Mouse (Mus musculus) liver, embryonic 13.5 days (tissue): ENCODE data around the gene Plbd2. TPM values are rescaled to one million over a fixed set of nuclear protein-coding genes. Genes with fewer than 3 reads are reported as not detected.

ENCODE experiments used
- ATAC-seq: fragments of 200-750 bp; cut with Nextera tagmentation; 2 replicates; pipeline ENCODE4 v1.8.0; 2017; ENCODE audit warnings: low read depth, mild to moderate bottlenecking, moderate number of reproducible peaks, moderate library complexity
- DNase-seq: peaks from one replicate; pipeline ENCODE4 v3.0.0; 2022
- H3K27ac ChIP-seq: fragments of 300-500 bp; sonication (generic); 2 replicates; pipeline ENCODE4 v1.5.1; 2015; ENCODE audit warnings: moderate library complexity, mild to moderate bottlenecking, inconsistent platforms
- H3K27me3 ChIP-seq: fragments of 300-500 bp; sonication (generic); 2 replicates; pipeline ENCODE4 v1.6.1; 2015; ENCODE audit warnings: mild to moderate bottlenecking, inconsistent platforms
- H3K36me3 ChIP-seq: fragments of 300-500 bp; sonication (generic); 2 replicates; pipeline ENCODE4 v1.6.1; 2015; ENCODE audit warnings: mild to moderate bottlenecking, inconsistent platforms
- H3K4me1 ChIP-seq: fragments of 300-500 bp; sonication (generic); replicated peaks from 2 replicates; pipeline ENCODE4 v1.6.1; 2015; ENCODE audit warnings: inconsistent platforms
- H3K4me2 ChIP-seq: fragments of 300-500 bp; sonication (generic); 2 replicates; pipeline ENCODE4 v1.6.1; 2015; ENCODE audit warnings: inconsistent platforms, mild to moderate bottlenecking, moderate library complexity
- H3K4me3 ChIP-seq: fragments of 300-500 bp; sonication (generic); replicated peaks from 2 replicates; pipeline ENCODE4 v1.5.1; 2015; ENCODE audit warnings: mild to moderate bottlenecking, inconsistent platforms
- H3K9ac ChIP-seq: fragments of 300-500 bp; sonication (generic); 2 replicates; pipeline ENCODE4 v1.6.1; 2015; ENCODE audit warnings: mild to moderate bottlenecking, inconsistent platforms
- H3K9me3 ChIP-seq: fragments of 300-500 bp; sonication (generic); replicated peaks from 2 replicates; pipeline ENCODE4 v1.6.1; 2016; ENCODE audit warnings: inconsistent platforms
- WGBS: fragments of 180-500 bp; shearing (Covaris S2); methylation state at CpG from one replicate; pipeline ENCODE4 v1.1.7; 2015; ENCODE audit not compliant: insufficient replicate concordance; 5-methylcytosine and 5-hydroxymethylcytosine counted together
- polyA plus RNA-seq: library from polyadenylated mRNA; unstranded; fragments of >200 nt; fragmentation: Nextera tagmentation; extraction: Ambion mirVana; gene quantifications from 2 replicates; pipeline ENCODE4 v1.2.1, GENCODE M21; 2015

Plbd2 gene
- polyA plus RNA-seq, 1 experiment from 2014 or later: 17.9 TPM

- no peak overlapping the region for H3K27ac ChIP-seq
- DNase-seq (peak; percentile 26), ATAC-seq (no peak)
- H3K27me3 ChIP-seq: no peaks in the 10 kb centered on the region
- no peak overlapping the region for H3K4me3 ChIP-seq
- H3K4me2 ChIP-seq: no peak overlapping the region
- H3K36me3 ChIP-seq: peaks cover 9% of the 10 kb centered on the region
- no peak overlapping the region for H3K9ac ChIP-seq
- H3K9me3 ChIP-seq: no peaks in the 10 kb centered on the region
- 46% methylated on average over 5 of the region's 5 CpGs for WGBS
- H3K4me1 ChIP-seq: peaks cover 30% of the 10 kb centered on the region
These were observed 22.3 kb upstream of the Plbd2 start for GRCm38 (mm10) chr5:120525737-120526136.

GRCm38 (mm10) chr5:120524736-120525135 is 21.3 kb upstream of the Plbd2 start:
- Histone ChIP-seq H3K4me2 (no peak overlapping the region), H3K4me1 (peaks cover 30% of the 10 kb centered on the region), H3K27ac (no peak overlapping the region), H3K36me3 (peaks cover 15% of the 10 kb centered on the region), H3K4me3 (no peak overlapping the region), H3K9ac (no peak overlapping the region), H3K9me3 (no peaks in the 10 kb centered on the region), H3K27me3 (no peaks in the 10 kb centered on the region)
- ATAC-seq: peak; percentile 78
- DNase-seq: peak; percentile 42
- WGBS: 85% methylated on average over 2 of the region's 2 CpGs

GRCm38 (mm10) chr5:120522649-120523048 is 19.2 kb upstream of the Plbd2 start:
- Histone ChIP-seq H3K27ac (no peak overlapping the region), H3K4me1 (peaks cover 31% of the 10 kb centered on the region), H3K4me3 (no peak overlapping the region), H3K27me3 (no peaks in the 10 kb centered on the region), H3K36me3 (peaks cover 14% of the 10 kb centered on the region), H3K9ac (no peak overlapping the region), H3K4me2 (no peak overlapping the region), H3K9me3 (no peaks in the 10 kb centered on the region)
- WGBS: 67% methylated on average over 3 of the region's 3 CpGs
- DNase-seq (no peak), ATAC-seq (no peak)

GRCm38 (mm10) chr5:120517552-120517951 is 14.1 kb upstream of the Plbd2 start:
- WGBS: 57% methylated on average over 9 of the region's 9 CpGs
- Histone ChIP-seq H3K4me3 (no peak overlapping the region), H3K4me2 (no peak overlapping the region), H3K27ac (peak overlapping the region; percentile 23), H3K36me3 (peaks cover 8% of the 10 kb centered on the region; the same call in 1 of the 2 replicates), H3K9ac (no peak overlapping the region), H3K27me3 (no peaks in the 10 kb centered on the region), H3K4me1 (peaks cover 42% of the 10 kb centered on the region), H3K9me3 (no peaks in the 10 kb centered on the region)
- no peak for ATAC-seq
- DNase-seq: no peak

- 59% methylated on average over 15 of the region's 15 CpGs for WGBS
- Histone ChIP-seq H3K4me2 (no peak overlapping the region), H3K9ac (no peak overlapping the region), H3K9me3 (no peaks in the 10 kb centered on the region), H3K4me1 (peaks cover 54% of the 10 kb centered on the region), H3K4me3 (no peak overlapping the region), H3K27me3 (peaks cover 5% of the 10 kb centered on the region; the same call in 1 of the 2 replicates), H3K36me3 (peaks cover 8% of the 10 kb centered on the region; the same call in 1 of the 2 replicates), H3K27ac (peak overlapping the region; percentile 45)
- DNase-seq: no peak
- no peak for ATAC-seq
These were observed 13.0 kb upstream of the Plbd2 start for GRCm38 (mm10) chr5:120516221-120516984.

GRCm38 (mm10) chr5:120515451-120515850 is 12.0 kb upstream of the Plbd2 start:
- Histone ChIP-seq H3K27me3 (peaks cover 5% of the 10 kb centered on the region; the same call in 1 of the 2 replicates), H3K4me1 (peaks cover 63% of the 10 kb centered on the region), H3K36me3 (peaks cover 8% of the 10 kb centered on the region; the same call in 1 of the 2 replicates), H3K27ac (no peak overlapping the region), H3K9ac (no peak overlapping the region), H3K4me3 (no peak overlapping the region), H3K4me2 (no peak overlapping the region), H3K9me3 (no peaks in the 10 kb centered on the region)
- 67% methylated on average over 7 of the region's 7 CpGs for WGBS
- no peak for ATAC-seq
- DNase-seq: no peak

GRCm38 (mm10) chr5:120514754-120515153 is 11.3 kb upstream of the Plbd2 start:
- Histone ChIP-seq H3K4me1 (peaks cover 65% of the 10 kb centered on the region), H3K27ac (no peak overlapping the region), H3K4me2 (no peak overlapping the region), H3K9ac (no peak overlapping the region), H3K4me3 (no peak overlapping the region), H3K9me3 (no peaks in the 10 kb centered on the region), H3K27me3 (peaks cover 5% of the 10 kb centered on the region; the same call in 1 of the 2 replicates), H3K36me3 (peaks cover 3% of the 10 kb centered on the region; the same call in 1 of the 2 replicates)
- WGBS: 62% methylated on average over 4 of the region's 4 CpGs
- ATAC-seq (no peak), DNase-seq (no peak)

- no peak overlapping the region for H3K4me3 ChIP-seq
- 78% methylated on average over 9 of the region's 9 CpGs for WGBS
- no peaks in the 10 kb centered on the region for H3K36me3 ChIP-seq
- H3K9ac ChIP-seq: no peak overlapping the region
- peaks cover 5% of the 10 kb centered on the region; the same call in 1 of the 2 replicates for H3K27me3 ChIP-seq
- H3K4me2 ChIP-seq: no peak overlapping the region
- DNase-seq (no peak), ATAC-seq (no peak)
- H3K27ac ChIP-seq: no peak overlapping the region
- no peaks in the 10 kb centered on the region for H3K9me3 ChIP-seq
- peaks cover 65% of the 10 kb centered on the region for H3K4me1 ChIP-seq
These were observed 10.7 kb upstream of the Plbd2 start for GRCm38 (mm10) chr5:120514031-120514677.

- ATAC-seq (no peak), DNase-seq (no peak)
- Histone ChIP-seq H3K4me3 (no peak overlapping the region), H3K4me2 (0 out of 2 replicates have a peak overlapping the region, but pooled peaks have one; percentile 3), H3K4me1 (peaks cover 65% of the 10 kb centered on the region), H3K27ac (no peak overlapping the region), H3K27me3 (peaks cover 5% of the 10 kb centered on the region; the same call in 1 of the 2 replicates), H3K9me3 (no peaks in the 10 kb centered on the region), H3K36me3 (no peaks in the 10 kb centered on the region), H3K9ac (no peak overlapping the region)
- WGBS: 65% methylated on average over 15 of the region's 15 CpGs
These were observed 9.6 kb upstream of the Plbd2 start for GRCm38 (mm10) chr5:120512911-120513555.

GRCm38 (mm10) chr5:120511643-120512220 is 8.3 kb upstream of the Plbd2 start:
- DNase-seq (no peak), ATAC-seq (no peak)
- peak overlapping the region; percentile 59 for H3K9ac ChIP-seq
- H3K36me3 ChIP-seq: no peaks in the 10 kb centered on the region
- peak overlapping the region; percentile 71 for H3K4me2 ChIP-seq
- H3K4me3 ChIP-seq: peak overlapping the region; percentile 59
- H3K27me3 ChIP-seq: peaks cover 5% of the 10 kb centered on the region; the same call in 1 of the 2 replicates
- H3K4me1 ChIP-seq: peaks cover 58% of the 10 kb centered on the region
- WGBS: 7% methylated on average over 14 of the region's 14 CpGs
- no peaks in the 10 kb centered on the region for H3K9me3 ChIP-seq
- peak overlapping the region; percentile 0; the same call in 1 of the 2 replicates for H3K27ac ChIP-seq
